Mouse (Mus musculus) C2C12 (cell line): ENCODE measurements around the gene Trp53rkb.

Experiments
- CTCF ChIP-seq: IDR thresholded peaks from one replicate; pipeline ENCODE4 v1.5.1; 2011; ENCODE audit not compliant: control insufficient read depth, insufficient read depth, insufficient read length
- MYOG ChIP-seq: IDR thresholded peaks from one replicate; pipeline ENCODE4 v1.6.1; 2011; ENCODE audit not compliant: control insufficient read depth, insufficient read length; ENCODE audit errors: extremely low read depth

DNA sequence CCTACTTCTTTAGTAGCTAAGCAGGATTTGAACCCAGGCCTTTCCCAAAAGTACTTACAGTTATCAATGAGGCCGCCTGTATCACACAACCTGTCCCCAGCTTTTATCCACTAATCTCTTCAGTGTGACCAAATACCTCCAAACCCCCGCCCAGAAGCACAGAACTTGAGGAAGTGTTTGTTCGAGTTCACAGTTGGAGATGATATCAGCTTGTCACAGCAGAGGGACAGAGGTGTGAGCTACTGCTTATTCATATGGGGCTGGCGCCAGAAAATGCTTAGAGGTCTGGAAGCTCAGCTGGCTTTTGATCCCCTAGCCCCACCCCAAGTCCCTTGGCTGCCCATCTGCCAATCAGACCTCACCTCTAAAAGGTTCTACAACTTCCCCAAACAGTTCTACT is 38.1 kb upstream of the Trp53rkb start:
- TF ChIP-seq CTCF: no peak
- no peak for TF ChIP-seq MYOG
